Mouse (Mus musculus): ENCODE data around the gene Ramp2. TPM values are rescaled to one million over a fixed set of nuclear protein-coding genes. Genes with fewer than 3 reads are reported as not detected.

The Ramp2 gene
- 95.8 and 106 TPM in 2 replicates for polyA plus RNA-seq (2015; fragmentation: Nextera tagmentation; extraction: Ambion mirVana)

GRCm38 (mm10) chr11:101245855-101246701, at the start of gene Ramp2:
TSS of gene Ramp2 (plus strand) at chr11:101246028.
- Histone ChIP-seq H3K9ac (ENCODE audit: low read length) (peak within 1 kb of the TSS; percentile 90), H3K4me2 (ENCODE audit: low read depth, low read length) (peak within 1 kb of the TSS; percentile 91), H3K27ac (ENCODE audit: low read length) (peak within 1 kb of the TSS; percentile 90), H3K36me3 (ENCODE audit: control insufficient read depth, insufficient read depth, low read length) (no peaks in the 10 kb centered on the region), H3K4me1 (ENCODE audit: control insufficient read depth, insufficient read depth, low read length) (peaks cover 15% of the 10 kb centered on the region; the same call in 1 of the 2 replicates), H3K4me3 (replicated peaks; ENCODE audit: low read length) (peak within 1 kb of the TSS; percentile 74), H3K9me3 (replicated peaks; ENCODE audit: control insufficient read depth, low read length) (no peaks in the 10 kb centered on the region), H3K27me3 (ENCODE audit: control insufficient read depth, insufficient read depth, low read length) (no peaks in the 10 kb centered on the region)
- peak; percentile 76 for ATAC-seq (ENCODE audit: insufficient read depth, low FRiP score)
- WGBS = 1% methylated on average over 63 of the region's 63 CpGs

- 83% methylated on average over 8 of the region's 8 CpGs for WGBS
- H3K36me3 ChIP-seq (ENCODE audit: control insufficient read depth, insufficient read depth, low read length) = peaks cover 11% of the 10 kb centered on the region
Measured at GRCm38 (mm10) chr11:101196175-101196574, 49.7 kb upstream of the Ramp2 start.

GRCm38 (mm10) chr11:101199555-101199954, 46.3 kb upstream of the Ramp2 start:
- peaks cover 13% of the 10 kb centered on the region for H3K36me3 ChIP-seq (ENCODE audit: control insufficient read depth, insufficient read depth, low read length)
- 66% methylated on average over 3 of the region's 3 CpGs for WGBS
- H3K27me3 ChIP-seq (ENCODE audit: control insufficient read depth, insufficient read depth, low read length) = no peaks in the 10 kb centered on the region
- no peak overlapping the region for H3K4me3 ChIP-seq (replicated peaks; ENCODE audit: low read length)
- no peaks in the 10 kb centered on the region for H3K4me1 ChIP-seq (ENCODE audit: control insufficient read depth, insufficient read depth, low read length)
- no peak overlapping the region for H3K4me2 ChIP-seq (ENCODE audit: low read depth, low read length)
- ATAC-seq (ENCODE audit: insufficient read depth, low FRiP score) = no peak
- H3K9ac ChIP-seq (ENCODE audit: low read length) = no peak overlapping the region
- H3K27ac ChIP-seq (ENCODE audit: low read length) = no peak overlapping the region
- H3K9me3 ChIP-seq (replicated peaks; ENCODE audit: control insufficient read depth, low read length) = no peaks in the 10 kb centered on the region

More at GRCm38 (mm10) chr11:101196175-101196574, 49.7 kb upstream of the Ramp2 start:
- Histone ChIP-seq H3K4me2 (ENCODE audit: low read depth, low read length) (no peak overlapping the region), H3K27ac (ENCODE audit: low read length) (no peak overlapping the region), H3K4me3 (replicated peaks; ENCODE audit: low read length) (no peak overlapping the region), H3K27me3 (ENCODE audit: control insufficient read depth, insufficient read depth, low read length) (no peaks in the 10 kb centered on the region), H3K4me1 (ENCODE audit: control insufficient read depth, insufficient read depth, low read length) (peaks cover 5% of the 10 kb centered on the region; the same call in 1 of the 2 replicates), H3K9ac (ENCODE audit: low read length) (no peak overlapping the region), H3K9me3 (replicated peaks; ENCODE audit: control insufficient read depth, low read length) (no peaks in the 10 kb centered on the region)
- ATAC-seq (ENCODE audit: insufficient read depth, low FRiP score) = no peak

- Histone ChIP-seq H3K9me3 (replicated peaks; ENCODE audit: control insufficient read depth, low read length) (no peaks in the 10 kb centered on the region), H3K27me3 (ENCODE audit: control insufficient read depth, insufficient read depth, low read length) (no peaks in the 10 kb centered on the region), H3K4me2 (ENCODE audit: low read depth, low read length) (no peak overlapping the region), H3K4me1 (ENCODE audit: control insufficient read depth, insufficient read depth, low read length) (no peaks in the 10 kb centered on the region), H3K4me3 (replicated peaks; ENCODE audit: low read length) (no peak overlapping the region), H3K36me3 (ENCODE audit: control insufficient read depth, insufficient read depth, low read length) (peaks cover 13% of the 10 kb centered on the region), H3K27ac (ENCODE audit: low read length) (no peak overlapping the region), H3K9ac (ENCODE audit: low read length) (no peak overlapping the region)
- 19% methylated on average over 7 of the region's 7 CpGs for WGBS
- ATAC-seq (ENCODE audit: insufficient read depth, low FRiP score) = no peak
Measured at GRCm38 (mm10) chr11:101200986-101201385, 44.8 kb upstream of the Ramp2 start.

- H3K4me3 ChIP-seq (replicated peaks; ENCODE audit: low read length) = no peak overlapping the region
- peaks cover 17% of the 10 kb centered on the region; the same call in 1 of the 2 replicates for H3K36me3 ChIP-seq (ENCODE audit: control insufficient read depth, insufficient read depth, low read length)
- no peak overlapping the region for H3K27ac ChIP-seq (ENCODE audit: low read length)
- no peak overlapping the region for H3K9ac ChIP-seq (ENCODE audit: low read length)
- no peaks in the 10 kb centered on the region for H3K9me3 ChIP-seq (replicated peaks; ENCODE audit: control insufficient read depth, low read length)
- ATAC-seq (ENCODE audit: insufficient read depth, low FRiP score) = peak; percentile 83
- no peaks in the 10 kb centered on the region for H3K27me3 ChIP-seq (ENCODE audit: control insufficient read depth, insufficient read depth, low read length)
- no peak overlapping the region for H3K4me2 ChIP-seq (ENCODE audit: low read depth, low read length)
- WGBS = 39% methylated on average over 3 of the region's 3 CpGs
- H3K4me1 ChIP-seq (ENCODE audit: control insufficient read depth, insufficient read depth, low read length) = no peaks in the 10 kb centered on the region
Measured at GRCm38 (mm10) chr11:101211970-101212369, 33.9 kb upstream of the Ramp2 start.

- no peak overlapping the region for H3K27ac ChIP-seq (ENCODE audit: low read length)
- no peaks in the 10 kb centered on the region for H3K27me3 ChIP-seq (ENCODE audit: control insufficient read depth, insufficient read depth, low read length)
- H3K9ac ChIP-seq (ENCODE audit: low read length) = no peak overlapping the region
- no peak overlapping the region for H3K4me3 ChIP-seq (replicated peaks; ENCODE audit: low read length)
- no peaks in the 10 kb centered on the region for H3K4me1 ChIP-seq (ENCODE audit: control insufficient read depth, insufficient read depth, low read length)
- whole genome bisulfite sequencing = 90% methylated on average over 5 of the region's 5 CpGs
- 0 out of 2 replicates have a peak, but pooled peaks cover 7% of the 10 kb centered on the region for H3K36me3 ChIP-seq (ENCODE audit: control insufficient read depth, insufficient read depth, low read length)
- H3K9me3 ChIP-seq (replicated peaks; ENCODE audit: control insufficient read depth, low read length) = no peaks in the 10 kb centered on the region
- no peak overlapping the region for H3K4me2 ChIP-seq (ENCODE audit: low read depth, low read length)
- no peak for ATAC-seq (ENCODE audit: insufficient read depth, low FRiP score)
Measured at GRCm38 (mm10) chr11:101216936-101217335, 28.9 kb upstream of the Ramp2 start.

- Histone ChIP-seq H3K9ac (ENCODE audit: low read length) (no peak overlapping the region), H3K27ac (ENCODE audit: low read length) (no peak overlapping the region), H3K9me3 (replicated peaks; ENCODE audit: control insufficient read depth, low read length) (no peaks in the 10 kb centered on the region), H3K4me3 (replicated peaks; ENCODE audit: low read length) (no peak overlapping the region), H3K27me3 (ENCODE audit: control insufficient read depth, insufficient read depth, low read length) (no peaks in the 10 kb centered on the region), H3K4me2 (ENCODE audit: low read depth, low read length) (no peak overlapping the region), H3K4me1 (ENCODE audit: control insufficient read depth, insufficient read depth, low read length) (no peaks in the 10 kb centered on the region), H3K36me3 (ENCODE audit: control insufficient read depth, insufficient read depth, low read length) (0 out of 2 replicates have a peak, but pooled peaks cover under 1% of the 10 kb centered on the region)
- 84% methylated on average over 10 of the region's 10 CpGs for WGBS
- ATAC-seq (ENCODE audit: insufficient read depth, low FRiP score) = no peak
Measured at GRCm38 (mm10) chr11:101218436-101219055, 27.3 kb upstream of the Ramp2 start.

GRCm38 (mm10) chr11:101220853-101221252, 25.0 kb upstream of the Ramp2 start:
- no peaks in the 10 kb centered on the region for H3K27me3 ChIP-seq (ENCODE audit: control insufficient read depth, insufficient read depth, low read length)
- H3K36me3 ChIP-seq (ENCODE audit: control insufficient read depth, insufficient read depth, low read length) = no peaks in the 10 kb centered on the region
- peak overlapping the region; percentile 50 for H3K27ac ChIP-seq (ENCODE audit: low read length)
- no peak overlapping the region for H3K9ac ChIP-seq (ENCODE audit: low read length)
- 28% methylated on average over 2 of the region's 2 CpGs for WGBS
- H3K4me2 ChIP-seq (ENCODE audit: low read depth, low read length) = no peak overlapping the region
- H3K9me3 ChIP-seq (replicated peaks; ENCODE audit: control insufficient read depth, low read length) = no peaks in the 10 kb centered on the region
- no peak for ATAC-seq (ENCODE audit: insufficient read depth, low FRiP score)
- peaks cover 11% of the 10 kb centered on the region for H3K4me1 ChIP-seq (ENCODE audit: control insufficient read depth, insufficient read depth, low read length)
- H3K4me3 ChIP-seq (replicated peaks; ENCODE audit: low read length) = no peak overlapping the region

Data from stomach, embryonic 16.5 days (tissue).